Mouse (Mus musculus) urinary bladder, postnatal 25 days (tissue): ENCODE results near the gene Rbm47.

Experiments
- DNase-seq: peaks from one replicate; pipeline ENCODE4 v3.0.0; 2022; ENCODE audit warnings: low spot score

Rbm47 gene

DNA sequence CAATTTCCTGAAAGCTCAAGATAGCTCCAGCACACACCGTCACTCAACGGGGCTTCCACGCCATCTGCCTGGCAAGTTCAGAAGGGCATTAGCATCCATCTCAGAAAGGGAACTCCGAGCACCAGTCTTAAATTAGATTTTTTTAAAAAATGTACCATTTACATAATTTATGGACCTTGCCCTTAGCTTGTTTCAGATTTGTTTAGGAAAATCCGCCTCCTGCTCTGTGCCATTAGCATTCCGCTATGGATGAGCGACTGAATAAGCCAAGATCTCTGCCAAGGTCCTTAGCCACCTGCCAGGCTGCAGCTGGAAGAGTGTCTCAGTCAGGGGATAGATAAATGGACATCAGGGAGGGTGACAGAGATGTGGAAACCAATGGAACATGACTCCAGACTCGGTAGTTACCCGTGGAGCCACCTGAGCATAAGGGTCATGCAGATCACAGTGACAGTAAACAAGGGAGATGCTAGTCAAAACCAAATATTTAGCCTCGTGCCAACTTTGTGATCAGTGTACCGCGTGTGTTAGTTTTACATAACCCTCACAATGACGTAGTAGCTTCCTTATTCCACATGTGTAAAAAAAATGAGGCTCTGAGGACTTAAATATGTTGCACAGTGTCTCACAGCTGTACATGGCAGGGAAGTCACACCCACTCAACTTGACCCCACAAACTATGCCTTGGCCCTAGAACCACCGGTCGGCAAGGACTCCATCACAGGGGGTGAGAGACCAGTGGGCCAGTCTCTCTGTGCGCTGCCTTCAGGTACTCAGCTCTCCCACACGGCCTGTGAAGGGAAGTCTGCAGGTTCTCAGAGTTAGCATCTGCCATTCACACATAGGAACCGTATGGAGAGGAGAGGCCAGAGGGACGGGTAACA lies 110.6 kb downstream of the Rbm47 start:
- no peak for DNase-seq

DNA sequence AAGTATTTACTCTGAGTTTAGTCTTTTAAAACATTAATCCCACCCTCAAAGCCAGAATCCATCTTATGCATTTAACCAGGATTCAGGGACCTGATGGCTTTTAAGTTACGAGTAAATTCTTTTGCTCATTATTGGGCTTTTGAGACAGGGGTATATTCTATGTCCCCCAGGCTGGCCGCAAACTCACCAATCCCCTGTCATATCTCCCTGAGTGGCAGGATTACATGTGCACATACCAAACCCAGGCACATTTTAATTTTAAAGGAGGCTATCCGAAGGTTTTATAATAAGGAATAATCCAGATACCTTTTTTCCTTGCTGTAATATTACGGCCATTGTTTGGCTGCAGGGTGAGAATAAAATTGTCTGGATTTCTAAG lies 111.3 kb downstream of the Rbm47 start:
- no peak for DNase-seq

DNA sequence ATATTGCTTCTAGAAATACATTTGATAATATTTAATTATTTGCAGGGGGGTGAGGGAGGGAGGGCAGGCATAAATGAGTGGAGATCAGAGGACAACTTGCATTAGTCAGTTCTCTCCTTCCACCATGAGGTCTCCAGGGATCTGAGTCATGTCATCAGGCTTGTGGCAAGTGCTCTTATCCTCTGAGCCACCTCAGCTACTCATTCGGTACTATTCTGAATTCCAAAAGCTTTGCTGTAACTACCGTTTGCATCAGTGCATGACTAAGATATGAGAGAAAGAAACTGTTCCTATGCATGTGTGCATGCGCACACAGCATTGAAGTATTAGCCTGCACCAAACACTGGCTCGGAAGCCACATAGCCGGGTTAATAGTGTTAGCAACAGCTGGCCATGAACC lies 114.1 kb downstream of the Rbm47 start:
- no peak for DNase-seq

DNA sequence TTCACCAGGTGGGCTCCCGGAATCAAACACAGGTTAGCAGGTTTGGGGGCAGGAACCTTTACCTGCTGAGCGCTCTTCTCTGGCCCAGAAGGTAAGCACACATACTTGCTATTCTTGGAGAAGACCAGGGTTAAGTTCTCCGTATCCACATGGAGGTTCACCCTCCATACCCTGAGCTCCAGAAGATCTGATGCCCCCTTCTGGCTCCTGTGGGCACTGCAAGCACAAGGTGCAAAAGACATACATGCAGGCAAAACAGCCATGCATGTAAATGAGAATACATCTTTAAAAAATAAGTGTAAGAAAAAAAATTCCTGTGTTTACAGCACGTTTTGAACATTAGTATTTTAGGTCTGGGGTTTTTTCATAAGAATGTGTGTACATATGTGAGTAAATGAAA lies 116.2 kb downstream of the Rbm47 start:
- no peak for DNase-seq

DNA sequence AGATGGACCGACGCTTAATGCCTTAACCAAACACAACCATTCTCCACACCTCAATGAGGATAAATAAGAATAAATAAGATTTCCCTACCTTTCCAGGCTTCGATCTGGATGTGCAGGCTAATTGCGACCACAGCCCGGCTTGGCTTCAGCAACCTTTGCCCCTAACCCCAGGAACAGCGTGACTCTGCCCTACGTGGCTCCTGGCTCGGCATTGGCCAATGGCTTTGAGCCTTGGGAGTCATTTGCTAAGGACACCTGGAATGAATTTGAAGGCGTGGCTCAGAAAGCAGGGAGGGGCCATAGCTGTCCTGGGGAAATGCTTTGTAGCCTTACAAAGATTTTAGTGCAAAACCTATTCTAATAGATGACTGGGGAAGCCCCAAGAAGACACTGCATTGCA lies 118.5 kb downstream of the Rbm47 start:
- DNase-seq, result no peak

DNA sequence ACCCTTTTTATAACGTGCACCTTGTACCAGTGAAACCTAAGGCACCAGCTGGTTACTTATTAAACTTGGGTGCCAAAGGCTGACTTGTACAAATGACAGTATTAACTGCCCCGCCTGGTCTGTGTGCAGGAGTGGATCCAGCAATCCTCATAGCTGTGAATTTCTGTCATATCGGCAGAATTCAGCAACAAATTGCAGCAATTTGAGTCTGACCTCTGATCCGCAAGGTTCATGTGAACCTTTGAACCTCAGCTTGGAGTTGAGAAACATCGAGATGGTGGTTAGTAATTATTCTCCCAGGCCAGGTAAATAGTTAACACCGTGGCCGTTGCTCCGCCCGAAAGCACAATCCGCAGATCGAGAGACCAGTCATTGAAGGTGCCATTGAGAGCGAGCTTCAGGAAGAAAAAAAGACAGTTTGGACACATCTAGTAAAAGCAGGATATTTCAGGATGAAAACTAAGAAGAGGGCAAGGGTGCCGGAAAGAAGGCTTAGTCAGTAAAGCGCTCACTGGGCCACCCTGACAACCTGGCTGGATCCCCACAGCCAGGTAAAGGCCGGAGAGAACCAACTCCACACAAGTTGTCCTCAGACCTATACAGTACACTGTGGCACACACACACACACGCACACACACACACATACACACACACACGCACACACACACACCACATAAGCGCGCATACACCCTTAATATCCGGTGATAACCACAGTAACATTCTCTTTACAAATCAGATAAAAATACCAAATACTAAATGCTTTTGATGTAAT lies 120.0 kb downstream of the Rbm47 start:
- DNase-seq, result no peak

DNA sequence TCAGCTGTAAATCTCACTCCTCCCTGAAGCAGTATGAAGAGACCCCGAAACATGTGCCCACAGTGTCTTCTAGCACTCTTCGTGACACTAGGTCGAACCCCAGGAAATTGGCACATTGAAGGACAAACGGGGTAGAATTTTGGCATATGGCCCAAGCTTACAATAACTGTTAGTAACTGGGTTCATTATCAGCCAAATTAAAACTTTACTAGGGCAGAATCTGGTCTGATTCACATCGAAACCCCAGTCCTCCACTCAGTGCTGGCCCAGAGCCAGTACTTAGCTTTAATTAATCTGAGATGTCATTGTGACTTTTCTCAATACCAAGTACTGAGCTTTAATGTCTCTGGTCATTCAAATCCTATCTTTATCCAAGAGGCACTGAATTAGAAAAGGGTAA lies 122.1 kb downstream of the Rbm47 start:
- no peak for DNase-seq

DNA sequence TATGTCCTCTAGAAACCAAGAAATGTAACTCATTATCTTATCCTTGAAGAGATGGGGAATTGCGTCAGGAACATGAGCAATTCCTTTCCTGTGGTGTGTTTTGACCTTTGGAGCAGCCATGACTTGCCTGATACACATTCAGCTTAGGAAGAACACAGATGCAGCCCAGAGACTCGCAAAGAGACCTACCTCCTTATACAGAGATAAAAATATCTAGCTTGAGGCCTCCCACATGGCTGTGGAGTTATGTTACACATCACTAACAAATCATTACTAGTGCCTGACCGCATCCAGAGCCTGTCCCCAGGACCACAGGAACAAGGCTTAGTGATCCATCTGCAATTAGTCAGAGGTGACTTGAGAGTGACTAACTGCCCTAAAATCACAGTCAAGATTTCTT lies 126.6 kb downstream of the Rbm47 start:
- DNase-seq, result no peak

DNA sequence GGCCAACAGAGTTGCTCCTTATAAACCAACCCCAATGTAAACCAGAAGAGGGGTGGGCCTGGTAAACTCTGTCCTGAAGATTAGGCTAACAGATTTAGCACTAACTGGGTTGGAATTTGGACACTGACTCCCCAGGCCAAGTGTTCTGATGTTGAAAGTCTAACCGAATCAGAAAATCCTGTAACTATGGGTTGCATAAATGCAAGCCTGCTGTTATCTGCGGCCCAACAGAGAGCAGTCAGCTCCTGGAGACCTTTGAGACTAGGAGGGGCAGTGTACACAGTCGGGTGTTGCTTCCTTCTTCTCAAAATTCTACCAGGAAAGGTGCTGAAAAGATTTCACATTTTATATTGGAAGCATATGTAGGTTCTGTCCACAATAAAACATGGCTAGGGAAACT lies 129.0 kb downstream of the Rbm47 start:
- DNase-seq, result no peak

DNA sequence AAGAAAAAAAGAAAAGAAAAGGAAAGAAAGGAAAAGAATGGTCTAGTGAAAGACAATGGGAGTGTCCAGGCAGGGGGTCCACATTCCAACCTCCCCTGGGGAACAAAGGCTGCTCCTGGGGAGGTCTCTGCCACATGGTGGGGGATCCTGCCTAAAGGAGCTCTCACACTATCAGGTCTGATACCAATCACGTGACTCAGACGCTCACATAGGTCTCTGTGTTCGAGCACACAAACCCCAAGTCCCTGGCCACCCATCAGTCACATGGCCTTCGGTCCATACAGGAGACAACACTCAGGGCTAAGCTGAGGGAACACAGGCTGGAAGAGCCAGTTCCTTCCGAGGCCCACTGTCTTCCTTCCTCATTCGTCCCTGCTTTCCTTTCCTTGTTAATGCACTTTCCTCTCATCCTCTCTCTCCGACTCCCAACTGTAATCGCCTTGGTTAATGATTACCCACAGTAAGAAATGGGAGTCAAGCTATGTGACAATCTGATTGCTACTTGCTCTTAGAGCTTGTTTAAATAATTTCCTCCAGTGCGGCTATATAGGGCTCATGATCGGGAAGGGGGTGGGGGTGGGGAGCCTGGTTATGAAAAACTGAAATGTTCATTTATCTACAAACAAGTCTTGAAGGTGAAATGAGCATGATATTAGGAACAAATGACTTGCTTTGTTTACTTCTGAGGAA lies 130.1 kb downstream of the Rbm47 start:
- DNase-seq, result no peak

DNA sequence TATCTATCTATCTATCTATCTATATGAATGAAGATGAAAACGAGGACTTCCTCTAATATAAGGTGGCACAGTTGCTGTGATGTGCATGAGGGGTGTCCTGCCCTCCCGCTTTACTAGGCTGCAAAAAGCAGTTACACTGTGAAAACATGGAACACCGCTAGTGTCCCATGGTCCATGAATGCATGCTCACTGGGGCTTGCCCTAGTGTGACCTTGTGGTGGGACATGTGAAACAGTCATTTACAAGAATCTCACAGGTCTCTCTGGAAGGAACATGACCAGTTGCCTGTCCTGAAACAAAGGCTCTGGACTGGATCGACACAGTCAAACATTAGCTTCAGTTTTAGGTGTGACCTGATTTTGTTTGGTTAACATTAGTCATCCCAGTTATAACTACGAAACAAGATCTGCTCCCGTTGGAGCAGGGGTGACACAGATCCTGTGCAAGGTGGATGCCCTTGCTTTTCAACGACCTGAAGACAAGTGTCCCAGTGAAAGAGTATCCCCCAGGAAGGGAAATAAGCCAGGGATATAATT lies 132.1 kb downstream of the Rbm47 start:
- DNase-seq, result no peak

DNA sequence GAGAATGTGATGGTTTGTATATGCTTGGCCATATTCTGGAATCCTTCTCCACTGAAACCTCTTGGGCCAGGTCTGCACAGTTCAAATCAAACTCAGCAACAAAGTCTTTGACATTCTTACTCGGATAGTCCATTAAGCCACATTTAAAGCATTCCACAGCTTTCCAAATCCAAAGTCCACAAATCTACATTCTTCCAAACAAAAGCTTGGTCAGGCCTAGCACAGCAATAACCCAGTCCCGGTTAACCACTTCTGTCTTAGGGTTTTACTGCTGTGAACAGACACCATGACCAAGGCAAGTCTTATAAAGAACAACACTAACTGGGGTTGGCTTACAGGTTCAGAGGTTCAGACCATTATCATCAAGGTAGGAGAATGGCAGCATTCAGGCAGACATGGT lies 133.1 kb downstream of the Rbm47 start:
- DNase-seq, result no peak

DNA sequence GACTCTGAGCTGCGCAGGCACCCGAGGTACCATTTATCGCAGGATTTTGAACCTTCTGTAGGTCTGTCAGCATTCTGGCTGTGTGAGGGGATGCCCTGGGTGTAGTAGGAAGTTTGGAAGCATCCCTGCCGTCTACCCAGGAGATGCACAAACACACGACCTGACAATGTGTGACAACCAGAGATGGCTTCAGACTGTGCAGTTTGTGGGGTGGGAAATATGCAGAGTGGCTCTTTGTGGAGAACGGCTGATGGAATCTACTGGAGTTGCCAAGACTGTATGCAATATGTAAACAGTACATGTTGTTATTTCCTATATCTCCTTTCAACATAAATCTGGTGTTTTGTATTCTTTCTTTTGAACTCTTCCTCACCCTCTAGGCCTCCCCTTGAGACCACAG lies 135.9 kb downstream of the Rbm47 start:
- no peak for DNase-seq

DNA sequence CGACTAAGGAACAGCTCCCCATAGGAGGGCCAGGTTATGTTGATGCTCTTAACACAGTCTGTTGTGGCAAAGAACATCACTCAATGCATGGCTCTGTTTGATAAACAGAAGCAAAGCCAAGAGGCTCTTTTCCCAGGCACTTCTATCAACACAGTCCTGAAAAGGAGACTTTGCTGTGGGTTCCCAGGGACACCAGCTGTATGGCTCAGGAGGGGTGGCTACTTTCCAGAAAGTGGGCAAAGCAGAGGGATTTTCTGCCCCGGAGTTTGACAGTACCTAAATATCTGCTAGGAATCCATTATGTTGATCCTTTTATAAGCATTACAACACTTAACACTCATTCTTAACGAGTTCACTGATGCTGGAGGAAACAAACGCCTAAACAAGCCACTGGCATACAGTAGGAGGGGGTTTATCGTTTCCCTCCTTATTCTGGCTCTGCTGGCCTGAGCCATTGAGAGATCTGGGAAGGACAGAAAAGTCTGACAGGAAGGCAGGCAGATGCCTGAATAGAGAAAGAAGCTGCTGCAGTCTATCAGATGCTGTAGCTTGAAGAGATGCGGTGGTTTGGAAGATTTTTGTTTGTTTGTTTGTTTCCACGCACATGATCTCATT lies 136.4 kb downstream of the Rbm47 start:
- no peak for DNase-seq

DNA sequence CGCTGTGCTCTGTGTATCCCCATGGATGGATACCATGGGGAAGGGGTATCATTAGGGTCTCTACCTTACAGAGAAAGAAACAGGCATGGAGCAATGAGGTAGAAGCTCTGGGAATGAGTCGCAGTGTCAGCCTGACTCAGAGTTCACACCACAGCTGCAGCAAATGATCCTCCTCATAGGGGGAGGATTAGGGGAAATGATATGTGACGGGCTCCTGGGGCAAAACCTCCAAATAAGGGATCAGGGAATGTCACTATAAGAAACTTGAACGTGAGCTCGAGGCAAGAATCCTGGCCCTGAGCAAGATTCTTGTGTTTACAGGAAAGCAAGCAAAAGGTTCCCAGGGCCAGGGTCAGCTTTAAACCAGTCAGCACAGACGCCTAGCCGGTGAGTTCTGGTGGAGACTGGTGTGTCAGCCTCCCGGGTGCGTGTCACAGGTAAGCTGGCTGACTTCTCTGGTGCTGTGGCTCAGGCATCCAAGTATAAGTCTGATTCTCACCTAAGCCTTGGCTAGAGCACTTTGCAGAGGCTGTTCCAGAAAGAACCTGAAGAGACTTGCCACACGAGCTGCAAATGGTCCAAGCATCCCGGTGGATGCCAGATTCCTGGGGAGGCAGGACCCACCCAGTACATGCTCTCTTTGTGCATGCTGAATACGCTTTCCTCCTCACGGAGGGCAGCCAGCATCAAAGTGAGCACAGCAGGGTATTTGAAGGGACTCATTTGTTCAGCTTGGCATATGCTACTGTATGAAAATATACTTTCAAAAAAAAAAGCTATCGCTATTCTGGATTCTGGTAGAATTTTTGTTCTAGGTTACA lies 138.3 kb downstream of the Rbm47 start:
- no peak for DNase-seq

DNA sequence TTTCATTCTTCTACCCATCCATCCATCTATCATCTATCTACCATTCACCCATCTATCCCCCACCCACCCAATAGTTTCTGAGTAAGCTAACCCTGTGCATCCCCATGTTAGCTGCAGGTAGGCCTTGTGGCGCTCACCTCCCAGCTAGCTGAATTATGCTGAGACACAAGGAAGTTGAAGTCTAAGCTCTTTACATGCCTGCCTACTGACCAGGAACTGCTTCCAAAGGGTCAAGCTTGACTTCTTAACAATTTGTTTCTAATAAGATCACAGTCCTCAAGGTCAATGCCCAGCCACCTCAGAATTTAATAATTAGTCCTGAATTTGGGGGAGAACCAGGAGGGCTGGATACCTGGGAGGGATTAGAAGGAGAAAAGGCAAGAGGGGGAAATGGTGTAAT lies 140.1 kb downstream of the Rbm47 start:
- DNase-seq, result no peak

DNA sequence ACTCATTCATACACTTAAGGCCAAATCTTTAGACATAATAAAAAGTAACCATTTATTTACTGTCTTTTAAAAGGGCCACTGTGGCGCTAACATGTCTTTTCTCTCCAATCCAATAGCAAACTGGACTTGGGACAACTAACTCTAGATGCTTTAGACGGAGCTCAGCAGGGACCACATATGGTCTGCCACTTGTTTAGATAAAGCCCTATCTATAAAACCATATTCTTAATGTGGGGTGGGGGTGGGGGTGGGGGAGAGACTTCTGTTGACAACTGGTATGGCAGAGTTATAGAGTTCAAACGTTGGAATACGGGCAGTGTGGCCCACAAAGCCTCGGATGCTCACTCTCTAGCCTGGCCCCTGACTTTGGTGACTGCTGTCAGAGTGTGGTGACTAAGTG lies 141.2 kb downstream of the Rbm47 start:
- DNase-seq, result no peak

DNA sequence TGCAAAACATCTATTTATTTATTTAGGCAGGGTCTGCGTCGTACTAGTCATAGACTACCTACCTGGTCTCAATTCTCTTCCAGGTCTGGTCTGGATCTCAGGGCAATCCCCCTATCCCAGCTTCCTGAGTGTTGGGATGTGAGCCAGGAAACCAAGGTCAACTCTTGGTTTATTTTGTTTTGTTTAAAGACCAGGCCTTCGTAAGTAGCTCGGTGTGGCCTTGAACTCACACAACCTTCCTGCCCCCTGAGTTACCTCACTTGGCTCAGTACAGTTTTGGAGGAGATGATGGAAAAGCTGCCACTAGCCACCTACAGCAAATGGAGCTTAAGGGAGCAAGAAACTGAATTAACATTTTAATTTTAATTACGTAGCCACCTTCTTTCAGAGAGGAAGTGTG lies 144.7 kb downstream of the Rbm47 start:
- no peak for DNase-seq

DNA sequence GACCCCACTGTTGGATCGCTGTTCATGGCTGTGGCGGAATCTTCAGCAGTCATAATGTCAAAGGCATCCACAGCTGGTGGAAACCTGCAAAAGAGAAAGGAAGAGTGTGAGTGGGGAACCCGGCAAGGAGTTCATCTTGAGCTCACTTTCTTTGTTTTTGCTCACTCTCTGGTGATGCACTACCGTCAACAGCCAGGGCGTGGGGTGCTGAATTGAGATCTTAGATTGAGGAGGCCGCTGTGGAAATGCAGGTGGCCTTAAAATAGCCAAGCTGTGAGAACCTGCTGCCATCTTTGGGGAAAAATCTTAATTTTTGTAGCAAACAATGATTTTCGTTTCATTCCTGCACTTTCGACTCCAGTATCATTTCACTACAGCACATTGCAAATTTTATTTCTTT lies 145.7 kb downstream of the Rbm47 start:
- no peak for DNase-seq

DNA sequence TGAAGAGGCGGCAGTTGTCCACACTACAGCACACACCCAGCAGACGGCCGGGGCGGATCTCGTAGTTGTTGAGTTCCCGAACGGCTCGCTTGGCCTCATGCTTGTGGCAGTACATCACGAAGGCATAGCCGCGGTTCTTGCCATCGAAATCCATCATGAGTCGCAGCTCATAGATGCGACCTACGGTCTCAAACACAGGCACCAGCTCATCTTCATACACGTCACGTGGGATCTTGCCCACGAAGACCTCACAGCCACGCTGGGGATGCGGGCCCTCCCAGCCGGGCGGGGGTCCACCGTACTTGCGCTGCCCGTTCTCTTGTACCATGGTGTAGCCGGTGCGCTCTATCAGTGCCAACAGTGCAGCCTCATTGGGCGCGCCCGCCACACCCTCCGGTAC lies 146.1 kb downstream of the Rbm47 start:
- no peak for DNase-seq

DNA sequence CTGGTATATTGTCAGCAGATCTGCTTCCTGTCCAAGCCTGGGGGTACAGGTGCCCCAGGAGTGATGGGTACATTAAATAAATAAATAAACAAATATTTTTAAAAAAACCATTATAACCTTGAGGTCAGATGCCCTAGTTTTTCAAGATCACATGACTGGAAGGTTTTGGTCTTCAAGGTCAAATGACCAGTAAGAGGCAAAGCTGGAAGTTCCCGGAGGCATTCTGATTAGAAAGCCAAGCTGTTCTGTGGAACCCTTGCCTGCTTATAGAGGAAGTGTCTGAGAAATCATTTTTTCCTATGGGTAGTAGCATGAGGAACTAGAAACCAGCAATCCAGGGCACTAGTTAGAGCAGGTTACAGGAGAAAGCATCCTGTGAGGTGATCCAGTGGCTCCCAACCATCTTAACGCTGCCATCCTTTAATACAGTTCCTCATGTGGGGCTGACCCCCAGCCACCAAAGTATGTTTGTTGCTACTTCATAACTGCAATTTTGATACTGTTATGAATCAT lies 157.4 kb downstream of the Rbm47 start:
- no peak for DNase-seq
